Mouse (Mus musculus): ENCODE measurements around the gene Ush1g.

- TF ChIP-seq CTCF (IDR thresholded peaks at IDR 0.05; ENCODE audit: control insufficient read depth, insufficient read depth, insufficient read length) (no peak), MAX (IDR thresholded peaks at IDR 0.05) (no peak), MYOD1 (IDR thresholded peaks at IDR 0.05; ENCODE audit: control insufficient read depth, insufficient read length, low read depth) (no peak), CEBPB (IDR thresholded peaks at IDR 0.05; ENCODE audit: low read depth) (no peak), MYOG (IDR thresholded peaks at IDR 0.05; ENCODE audit: control insufficient read depth, extremely low read depth, insufficient read length) (no peak)
Measured at GRCm38 (mm10) chr11:115318245-115319027, 3.4 kb downstream of the Ush1g start.
